ENCODE assay signal across 7 mouse cellular contexts in genomic region chr17:44455681-44456600, GRCm38 (mm10).
DNase-seq lines count a peak whose midpoint lies in the region; ATAC-seq and TF ChIP-seq lines count a peak whose summit lies in the region.

No protein-coding gene starts in this region.

- DNase-seq in cerebellum, postnatal 36 days: peak; percentile 42 to 52
- peak; percentile 68 for DNase-seq in gastrocnemius, adult 2 months
- peak; percentile 55 to 66 for DNase-seq in left cerebral cortex, postnatal 10 days (ENCODE audit: extremely low spot score in 1 of 2, low spot score in 2 of 2)
- DNase-seq in midbrain, embryonic 11.5 days (ENCODE audit: low spot score, missing footprints): peak; percentile 93

- H3K9ac ChIP-seq in intestine, embryonic 16.5 days (ENCODE audit: low read depth, low read length): no peak overlapping the region
- H3K9ac ChIP-seq in midbrain, embryonic 11.5 days (ENCODE audit: low read length): no peak overlapping the region

- no peaks in the 10 kb centered on the region for H3K36me3 ChIP-seq in intestine, embryonic 16.5 days (ENCODE audit: control insufficient read depth, insufficient read depth, low read length)
- H3K36me3 ChIP-seq in midbrain, embryonic 11.5 days (ENCODE audit: control insufficient read depth, insufficient read depth, low read length): no peaks in the 10 kb centered on the region
- H3K36me3 ChIP-seq in small intestine, adult 2 months (ENCODE audit: control insufficient read depth, insufficient read depth, low read length): no peaks in the 10 kb centered on the region

- peak; percentile 81 for TF ChIP-seq CTCF in gastrocnemius, adult 2 months (IDR thresholded peaks at IDR 0.05)
- peak; percentile 54; the same call in 1 of the 2 replicates for TF ChIP-seq CTCF in small intestine, adult 2 months (IDR thresholded peaks at IDR 0.05; ENCODE audit: extremely low read depth, insufficient read length, insufficient replicate concordance, low read depth, low read length)

- no peak overlapping the region for H3K27ac ChIP-seq in gastrocnemius, adult 2 months
- H3K27ac ChIP-seq in intestine, embryonic 16.5 days (ENCODE audit: low read length): no peak overlapping the region
- no peak overlapping the region for H3K27ac ChIP-seq in midbrain, embryonic 11.5 days (ENCODE audit: low read depth, low read length)
- no peak overlapping the region for H3K27ac ChIP-seq in small intestine, adult 2 months (ENCODE audit: insufficient read depth, low read depth, low read length)

- no peaks in the 10 kb centered on the region for H3K4me1 ChIP-seq in intestine, embryonic 16.5 days (ENCODE audit: control insufficient read depth, insufficient read depth, low read length)
- H3K4me1 ChIP-seq in midbrain, embryonic 11.5 days (ENCODE audit: control insufficient read depth, insufficient read depth, low read length): no peaks in the 10 kb centered on the region
- no peaks in the 10 kb centered on the region for H3K4me1 ChIP-seq in small intestine, adult 2 months (ENCODE audit: control insufficient read depth, insufficient read depth, insufficient read length, low read length)

- ATAC-seq in activated CD4-positive, CD25-positive, alpha-beta regulatory T cell, adult 4 months: peak; percentile 76
- ATAC-seq in intestine, embryonic 16.5 days: peak; percentile 55; the same call in 1 of the 2 replicates
- ATAC-seq in midbrain, embryonic 11.5 days (ENCODE audit: low FRiP score): peak; percentile 77

- intact Hi-C loops in gastrocnemius, adult 2 months (cut with DNase I): loop anchor here (1.0 to 10.0 kb wide), 3 partner anchors 191 to 795 kb away; no protein-coding TSS in a partner anchor
- intact Hi-C loops in left cerebral cortex, postnatal 10 days (cut with DNase I): loop anchor here (5.0 to 10.0 kb wide), 4 partner anchors 281 to 916 kb away; no protein-coding TSS in a partner anchor

- H3K27me3 ChIP-seq in intestine, embryonic 16.5 days (replicated peaks; ENCODE audit: control insufficient read depth, insufficient read depth, low read length): no peaks in the 10 kb centered on the region
- no peaks in the 10 kb centered on the region for H3K27me3 ChIP-seq in midbrain, embryonic 11.5 days (ENCODE audit: control insufficient read depth, insufficient read depth, low read length)
- no peaks in the 10 kb centered on the region; the same call in 1 of the 2 replicates for H3K27me3 ChIP-seq in small intestine, adult 2 months (ENCODE audit: control insufficient read depth, insufficient read depth, low read length)

- no peaks in the 10 kb centered on the region for H3K9me3 ChIP-seq in intestine, embryonic 16.5 days (ENCODE audit: control insufficient read depth, low read length)
- no peaks in the 10 kb centered on the region for H3K9me3 ChIP-seq in midbrain, embryonic 11.5 days (ENCODE audit: control insufficient read depth, low read length)

- no peak overlapping the region for H3K4me2 ChIP-seq in intestine, embryonic 16.5 days (ENCODE audit: low read depth, low read length)
- H3K4me2 ChIP-seq in midbrain, embryonic 11.5 days: no peak overlapping the region

- H3K4me3 ChIP-seq in gastrocnemius, adult 2 months: 0 out of 2 replicates have a peak overlapping the region, but pooled peaks have one; percentile 11
- H3K4me3 ChIP-seq in intestine, embryonic 16.5 days (ENCODE audit: low read length): no peak overlapping the region
- no peak overlapping the region for H3K4me3 ChIP-seq in midbrain, embryonic 11.5 days (ENCODE audit: low read depth, low read length)
- H3K4me3 ChIP-seq in small intestine, adult 2 months (ENCODE audit: low read depth, low read length): no peak overlapping the region

- TF ChIP-seq POLR2A in small intestine, adult 2 months (IDR thresholded peaks at IDR 0.05; ENCODE audit: low read depth, low read length): no peak

- 30% methylated on average over 12 of the region's 12 CpGs for whole genome bisulfite sequencing in intestine, embryonic 16.5 days
- 36% methylated on average over 12 of the region's 12 CpGs for whole genome bisulfite sequencing in midbrain, embryonic 11.5 days
- WGBS in small intestine, adult 2 months: 34% methylated on average over 12 of the region's 12 CpGs
